Mouse (Mus musculus) central nervous system, embryonic 18 days (tissue): Measurements from ENCODE around the gene Car15. TPM values are rescaled to one million over a fixed set of nuclear protein-coding genes. Genes with fewer than 3 reads are reported as not detected.

Experiments
- polyA plus RNA-seq: library from polyadenylated mRNA; depleted of rRNA; stranded (reverse); fragments of >200 nt; gene quantifications from 2 replicates; pipeline ENCODE4 v1.2.3, GENCODE M21; 2012; rRNA removed

Gene Car15
- 12.7 TPM in 2 replicates for polyA plus RNA-seq

DNA sequence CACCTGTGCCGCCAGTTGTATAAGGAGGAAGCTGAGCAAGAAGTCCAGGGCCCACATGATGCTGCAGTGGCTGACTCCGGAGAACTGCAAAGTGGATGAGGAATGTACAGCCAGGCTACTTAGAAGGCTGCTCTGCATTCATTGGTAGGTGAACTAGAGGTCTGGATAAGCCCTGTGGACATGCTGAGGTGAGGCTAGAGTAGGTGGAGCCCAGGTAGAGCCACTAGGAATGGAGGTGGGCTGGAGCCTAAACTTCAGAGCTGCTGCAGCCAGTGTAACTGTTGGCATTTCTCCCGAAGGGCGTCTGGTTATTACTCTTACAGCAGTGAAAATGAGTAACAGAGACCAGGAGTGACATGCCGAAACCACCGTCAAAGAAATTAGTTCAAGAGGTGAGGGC is at the start of gene Car15:
TSS of gene Car15 (minus strand) at position 314 of the 400 bp plus-strand sequence.

DNA sequence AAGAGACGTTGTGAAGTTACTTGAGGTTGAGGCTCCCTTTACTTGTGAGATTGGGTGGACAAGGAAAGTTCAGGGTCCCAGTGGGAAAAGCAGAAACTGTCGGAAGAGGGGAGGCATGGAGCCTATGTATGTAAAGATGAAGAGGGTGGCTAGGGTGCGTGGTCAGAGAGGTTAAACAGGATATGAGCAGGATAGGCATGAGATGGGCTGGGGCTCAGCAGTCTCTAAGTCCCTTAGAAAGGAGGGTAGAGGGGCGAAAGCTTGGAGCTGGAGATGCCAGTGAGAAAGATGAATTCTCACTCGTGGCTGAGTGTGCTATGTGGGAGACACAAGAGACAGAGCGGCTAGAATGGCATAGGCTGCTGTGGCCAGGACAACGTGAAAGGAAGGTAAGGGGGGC is 5.3 kb downstream of the Car15 start, which contains the start of gene B830017H08Rik:
TSS of gene B830017H08Rik (plus strand) at position 301 of the 400 bp plus-strand sequence.

DNA sequence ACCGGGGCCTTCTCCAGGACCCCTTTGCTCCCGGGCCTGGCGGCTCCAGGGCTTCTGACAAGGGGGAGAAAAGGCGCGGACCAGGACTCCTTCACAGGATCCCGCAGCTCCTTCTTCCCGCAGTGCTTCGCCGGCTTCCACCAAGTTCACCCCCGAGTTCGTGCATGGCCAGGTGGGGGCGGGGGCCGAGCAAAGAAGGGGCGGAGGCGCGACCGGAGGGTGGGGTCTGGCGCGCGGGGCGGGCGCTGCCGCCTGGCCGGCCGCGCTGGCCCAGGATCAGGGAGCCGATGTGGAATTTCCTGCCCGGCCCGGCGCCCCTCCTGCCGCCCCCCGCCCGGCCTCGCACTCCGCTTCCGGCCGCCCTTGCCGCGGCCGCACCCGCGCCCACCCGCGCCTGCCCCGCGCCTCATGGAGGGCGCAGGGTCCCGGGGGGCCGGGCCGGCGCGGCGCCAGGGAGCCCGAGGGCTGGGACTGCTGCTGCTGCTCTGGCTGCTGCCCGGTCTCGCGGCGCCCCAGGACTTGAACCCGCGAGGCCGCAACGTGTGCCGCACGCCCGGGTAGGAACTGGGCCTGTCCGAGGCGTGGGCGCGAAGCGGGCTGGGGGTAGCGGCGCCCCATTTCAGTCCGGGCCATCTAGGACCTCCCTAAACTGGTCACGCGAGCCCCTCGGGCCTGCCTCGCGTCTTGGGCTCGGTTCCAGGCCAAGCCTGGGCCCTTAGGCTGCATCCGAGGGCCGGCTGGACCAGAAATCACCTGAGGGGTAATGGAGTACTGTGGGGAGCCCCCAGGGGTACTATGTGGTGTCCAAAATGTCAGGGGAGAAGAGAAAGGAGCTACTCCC is 41.0 kb downstream of the Car15 start, which contains the start of gene Scarf2:
TSS of gene Scarf2 (plus strand) at position 312 of the 841 bp plus-strand sequence.

Other genes with a start within 250 kb of the Car15 start
- gene Smpd4, start 219.0 kb downstream of the Car15 start, polyA plus RNA-seq, result 86.7 TPM in 2 replicates
- gene Ccdc74a, start 191.9 kb downstream of the Car15 start, polyA plus RNA-seq, result 14.4 and 16.5 TPM in 2 replicates
- gene Med15, start 105.5 kb downstream of the Car15 start, polyA plus RNA-seq, result 47.0 and 59.7 TPM in 2 replicates
- gene Klhl22, start 78.7 kb downstream of the Car15 start, polyA plus RNA-seq, result 114 and 117 TPM in 2 replicates
- gene Scarf2, start 41.1 kb downstream of the Car15 start, polyA plus RNA-seq, result 6.4 and 9.0 TPM in 2 replicates
- gene B830017H08Rik, start 5.2 kb downstream of the Car15 start, polyA plus RNA-seq, result 6.2 and 6.7 TPM in 2 replicates
- gene Gm20518, start 53.3 kb upstream of the Car15 start, polyA plus RNA-seq, result 2.6 and 2.9 TPM in 2 replicates
- 0.03 TPM in 2 replicates for gene Tssk1, start 55.9 kb upstream of the Car15 start, polyA plus RNA-seq
- gene Dgcr2, start 60.2 kb upstream of the Car15 start, polyA plus RNA-seq, result 101 and 111 TPM in 2 replicates
- not detected in 2 replicates for gene Tssk2, start 60.3 kb upstream of the Car15 start, polyA plus RNA-seq
- 46.0 and 47.1 TPM in 2 replicates for gene Ess2, start 73.0 kb upstream of the Car15 start, polyA plus RNA-seq
- 0.17 and 0.47 TPM in 2 replicates for gene Gsc2, start 76.7 kb upstream of the Car15 start, polyA plus RNA-seq
- 99.6 and 111 TPM in 2 replicates for gene Slc25a1, start 89.9 kb upstream of the Car15 start, polyA plus RNA-seq
- gene Vpreb2, start 142.1 kb upstream of the Car15 start, polyA plus RNA-seq, result not detected in 2 replicates
- 111 and 117 TPM in 2 replicates for gene Dgcr6, start 214.5 kb upstream of the Car15 start, polyA plus RNA-seq